Mouse (Mus musculus): ENCODE measurements around the gene Ctnnd2. TPM values are rescaled to one million over a fixed set of nuclear protein-coding genes. Genes with fewer than 3 reads are reported as not detected.

Gene Ctnnd2
- total RNA-seq, 2 experiments from 2014 or later = 223 to 229 TPM

GRCm38 (mm10) chr15:30701592-30701991 lies 529.2 kb downstream of the Ctnnd2 start:
- TF ChIP-seq CTCF (conservative IDR thresholded peaks at IDR 0.05) = no peak
- DNase-seq (ENCODE audit: low spot score in 2 of 2) = no peak
- Histone ChIP-seq H3K4me3 (no peak overlapping the region), H3K27ac (peak overlapping the region; percentile 18; the same call in 1 of the 2 replicates)

DNA sequence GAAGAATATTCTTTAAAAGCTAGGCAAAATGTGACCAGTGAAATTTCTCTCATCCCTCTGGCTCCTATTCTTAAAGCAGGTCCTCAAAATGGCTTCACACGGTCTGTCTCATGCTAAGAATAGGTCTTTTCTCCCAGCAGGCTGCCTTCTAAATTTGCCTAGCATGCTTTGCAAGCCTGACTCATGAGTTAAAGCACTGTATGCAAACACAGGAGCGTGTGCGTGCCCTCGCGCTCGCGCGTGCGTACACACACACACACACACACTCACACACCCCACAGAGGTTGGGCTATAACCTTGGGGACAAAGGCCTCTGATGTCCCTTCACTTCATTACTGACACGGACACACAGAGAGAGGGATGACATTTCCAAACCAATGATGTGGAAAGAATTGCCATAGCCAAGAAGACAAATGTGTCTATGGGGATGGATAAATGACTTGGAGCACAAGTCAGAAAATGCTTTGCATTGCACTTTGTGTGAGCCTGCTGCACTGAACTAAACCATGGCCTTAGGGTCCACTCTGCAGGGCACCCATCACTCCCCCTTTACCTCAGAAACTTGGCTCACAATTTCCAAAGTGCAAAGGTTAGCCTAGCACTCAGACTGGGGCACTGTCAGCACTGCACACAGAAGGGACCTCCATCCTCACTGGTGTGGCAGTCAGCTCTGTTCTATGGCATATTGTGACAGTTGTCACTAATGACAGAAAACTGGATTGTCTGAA lies 536.8 kb downstream of the Ctnnd2 start:
- TF ChIP-seq CTCF (conservative IDR thresholded peaks at IDR 0.05) = no peak
- H3K27ac ChIP-seq = 0 out of 2 replicates have a peak overlapping the region, but pooled peaks have one; percentile 49
- no peak overlapping the region for H3K4me3 ChIP-seq
- DNase-seq (ENCODE audit: low spot score in 2 of 2) = peak in 1 of 2 experiments; percentile 18

DNA sequence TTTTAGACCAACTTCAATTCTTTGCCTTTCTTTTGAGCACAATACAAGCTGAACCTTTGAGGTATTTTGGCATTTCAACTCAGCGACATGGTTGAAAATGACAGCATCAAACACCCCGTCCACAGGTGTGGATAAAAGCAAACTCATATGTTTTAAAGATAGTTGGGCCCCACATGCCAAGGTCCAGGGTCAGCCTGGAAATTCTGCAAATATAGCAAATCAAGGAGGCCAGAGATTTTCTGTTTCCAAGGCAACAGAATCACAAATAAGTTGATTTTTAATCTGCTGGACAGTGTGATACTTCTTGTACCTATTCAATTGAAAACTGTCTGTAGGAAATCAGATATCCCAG lies 537.3 kb downstream of the Ctnnd2 start:
- TF ChIP-seq CTCF (conservative IDR thresholded peaks at IDR 0.05) = no peak
- Histone ChIP-seq H3K4me3 (no peak overlapping the region), H3K27ac (no peak overlapping the region)
- no peak for DNase-seq (ENCODE audit: low spot score in 2 of 2)

DNA sequence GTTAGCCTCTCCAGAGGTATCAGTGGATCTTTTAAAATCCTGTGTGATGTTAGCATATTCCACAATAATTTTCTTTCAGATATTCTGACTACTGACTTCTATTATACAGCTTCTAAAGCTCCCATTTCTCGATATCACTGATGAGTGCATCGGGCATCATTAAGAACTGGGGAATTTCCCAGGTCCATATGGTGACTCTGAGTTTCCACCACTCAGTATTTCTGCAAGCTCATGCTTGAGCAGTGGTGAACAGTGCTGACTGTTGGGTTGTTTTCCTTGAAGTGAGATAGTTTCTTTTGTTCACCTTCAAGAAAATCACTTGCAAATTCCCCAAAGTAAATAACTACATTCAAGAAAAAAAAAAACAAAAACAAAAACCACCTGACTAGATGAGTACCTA lies 542.4 kb downstream of the Ctnnd2 start:
- no peak for TF ChIP-seq CTCF (conservative IDR thresholded peaks at IDR 0.05)
- DNase-seq (ENCODE audit: low spot score in 2 of 2) = no peak
- Histone ChIP-seq H3K27ac (no peak overlapping the region), H3K4me3 (no peak overlapping the region)

- peak in 1 of 2 experiments; percentile 22 for DNase-seq (ENCODE audit: low spot score in 2 of 2)
- H3K4me3 ChIP-seq = no peak overlapping the region
- no peak for TF ChIP-seq CTCF (conservative IDR thresholded peaks at IDR 0.05)
- peak overlapping the region; percentile 76 for H3K27ac ChIP-seq
Measured at GRCm38 (mm10) chr15:30718811-30719210, 546.4 kb downstream of the Ctnnd2 start.

- TF ChIP-seq CTCF (conservative IDR thresholded peaks at IDR 0.05) = no peak
- peak overlapping the region; percentile 76 for H3K27ac ChIP-seq
- no peak overlapping the region for H3K4me3 ChIP-seq
Measured at GRCm38 (mm10) chr15:30719226-30719625, 546.8 kb downstream of the Ctnnd2 start.

GRCm38 (mm10) chr15:30721098-30721497 lies 548.7 kb downstream of the Ctnnd2 start:
- DNase-seq (ENCODE audit: low spot score in 2 of 2) = no peak
- no peak overlapping the region for H3K4me3 ChIP-seq
- TF ChIP-seq CTCF (conservative IDR thresholded peaks at IDR 0.05) = no peak
- H3K27ac ChIP-seq = no peak overlapping the region

More at GRCm38 (mm10) chr15:30719226-30719625, 546.8 kb downstream of the Ctnnd2 start:
- DNase-seq (ENCODE audit: low spot score in 2 of 2) = peak; percentile 67 to 75

DNA sequence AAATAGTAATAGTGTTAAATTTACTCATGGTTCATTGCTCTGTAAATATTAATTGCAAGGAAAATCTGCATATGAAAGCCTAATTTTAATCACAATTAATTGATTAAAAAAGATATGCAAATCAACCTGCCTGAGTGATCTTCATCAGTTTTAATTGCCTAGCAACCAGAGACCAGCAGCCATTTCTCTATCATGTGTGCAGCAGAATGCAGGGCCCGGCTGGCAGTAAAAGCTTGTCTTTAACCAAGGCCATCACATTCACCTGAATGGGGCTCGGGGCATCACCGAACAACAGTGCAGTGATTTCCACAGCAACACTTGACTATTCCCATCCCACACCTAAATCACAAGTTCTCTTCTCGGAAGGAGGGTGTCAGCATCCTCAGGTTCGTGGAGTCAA lies 553.7 kb downstream of the Ctnnd2 start:
- H3K27ac ChIP-seq = 0 out of 2 replicates have a peak overlapping the region, but pooled peaks have one; percentile 18
- DNase-seq (ENCODE audit: low spot score in 2 of 2) = no peak
- no peak for TF ChIP-seq CTCF (conservative IDR thresholded peaks at IDR 0.05)
- H3K4me3 ChIP-seq = no peak overlapping the region

GRCm38 (mm10) chr15:30738178-30738577 lies 565.8 kb downstream of the Ctnnd2 start:
- no peak for TF ChIP-seq CTCF (conservative IDR thresholded peaks at IDR 0.05)
- H3K27ac ChIP-seq = no peak overlapping the region
- no peak overlapping the region for H3K4me3 ChIP-seq
- DNase-seq (ENCODE audit: low spot score in 2 of 2) = no peak

- peak; percentile 89 for TF ChIP-seq CTCF (conservative IDR thresholded peaks at IDR 0.05)
- Histone ChIP-seq H3K27ac (peak overlapping the region; percentile 28), H3K4me3 (no peak overlapping the region)
- DNase-seq (ENCODE audit: low spot score in 2 of 2) = peak; percentile 81 to 84
Measured at GRCm38 (mm10) chr15:30740728-30741127, 568.3 kb downstream of the Ctnnd2 start.

- no peak for TF ChIP-seq CTCF (conservative IDR thresholded peaks at IDR 0.05)
- Histone ChIP-seq H3K4me3 (no peak overlapping the region), H3K27ac (no peak overlapping the region)
- no peak for DNase-seq (ENCODE audit: low spot score in 2 of 2)
Measured at GRCm38 (mm10) chr15:30757991-30758390, 585.6 kb downstream of the Ctnnd2 start.

DNA sequence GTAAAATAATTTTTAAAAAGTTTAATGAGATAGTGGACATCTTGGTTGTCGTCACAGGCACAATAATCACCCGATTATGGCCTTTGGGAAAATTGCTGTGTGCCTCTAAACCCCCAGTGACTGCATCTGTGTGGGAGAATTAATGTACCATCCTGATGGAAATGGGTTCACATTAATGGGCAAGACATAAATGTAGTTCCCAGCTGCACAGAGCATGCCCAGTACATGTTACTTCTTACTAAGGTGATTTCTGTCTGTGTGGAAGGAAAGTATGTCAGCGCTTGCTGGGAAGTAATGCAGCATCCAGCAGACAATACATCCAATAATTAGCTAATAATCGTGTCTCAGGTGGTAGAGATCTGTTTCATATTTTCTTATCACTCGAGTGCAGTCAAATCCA lies 589.8 kb downstream of the Ctnnd2 start:
- TF ChIP-seq CTCF (conservative IDR thresholded peaks at IDR 0.05) = no peak
- H3K4me3 ChIP-seq = no peak overlapping the region
- no peak for DNase-seq (ENCODE audit: low spot score in 2 of 2)
- no peak overlapping the region for H3K27ac ChIP-seq

DNA sequence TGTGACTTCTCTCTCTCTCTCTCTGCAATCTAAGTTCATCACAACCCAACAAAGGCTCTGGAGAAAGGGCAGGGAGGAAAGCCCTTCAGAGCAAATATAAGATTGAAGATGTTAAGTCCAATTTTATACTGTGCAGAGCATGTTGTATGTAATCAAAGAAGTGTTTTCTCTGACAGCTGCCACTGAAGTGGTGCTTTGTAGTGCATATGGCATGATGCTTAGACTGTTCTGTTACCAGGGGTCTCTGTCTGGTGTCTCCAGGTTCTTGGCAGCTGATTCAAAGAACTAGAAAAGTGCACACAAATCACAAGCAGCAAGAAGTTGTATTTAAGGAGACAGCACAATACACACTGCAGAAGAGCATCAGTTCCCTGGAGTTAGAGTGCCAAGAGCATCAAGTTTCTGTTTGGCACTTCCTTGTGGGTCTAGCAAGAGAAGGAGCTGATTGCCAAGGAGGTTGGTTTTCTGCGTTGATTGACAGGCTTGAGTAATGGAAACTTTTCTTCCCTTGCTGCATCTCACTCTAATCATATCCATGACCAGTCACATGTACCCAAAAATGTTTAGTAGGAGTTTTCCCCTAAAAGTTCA lies 590.4 kb downstream of the Ctnnd2 start:
- no peak for DNase-seq (ENCODE audit: low spot score in 2 of 2)
- Histone ChIP-seq H3K4me3 (no peak overlapping the region), H3K27ac (no peak overlapping the region)
- no peak for TF ChIP-seq CTCF (conservative IDR thresholded peaks at IDR 0.05)

DNA sequence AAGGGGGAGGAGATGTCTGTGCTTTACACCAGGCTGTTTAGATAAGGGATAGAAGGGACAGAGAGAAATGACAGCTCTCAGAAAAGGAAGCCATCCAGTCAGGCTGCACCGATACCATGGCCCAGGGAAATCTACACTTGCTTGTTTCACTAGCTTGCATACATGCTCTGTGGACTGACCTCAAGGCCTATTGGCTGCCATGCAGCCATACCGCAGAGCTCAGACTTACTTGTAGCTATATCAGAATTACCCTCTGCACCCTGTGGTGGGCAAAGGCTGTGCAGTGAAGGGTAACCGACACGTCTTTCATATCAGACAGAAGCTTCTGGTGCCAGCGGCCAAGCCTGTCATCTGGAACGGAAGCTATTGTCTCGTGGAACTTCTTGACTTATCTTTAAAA lies 604.5 kb downstream of the Ctnnd2 start:
- Histone ChIP-seq H3K27ac (no peak overlapping the region), H3K4me3 (no peak overlapping the region)
- no peak for DNase-seq (ENCODE audit: low spot score in 2 of 2)
- no peak for TF ChIP-seq CTCF (conservative IDR thresholded peaks at IDR 0.05)
